Mouse (Mus musculus) liver, postnatal 0 days (tissue): ENCODE measurements around the gene Gng12.

Experiments used
- CTCF ChIP-seq: sonication (generic); IDR thresholded peaks from 2 replicates; pipeline ENCODE4 v1.5.1; 2016; ENCODE audit warnings: antibody characterized with exemption, low read depth
- EP300 ChIP-seq: IDR thresholded peaks from 2 replicates; pipeline ENCODE4 v1.6.1; 2016; ENCODE audit warnings: antibody characterized with exemption, low read depth, mild to moderate bottlenecking

DNA sequence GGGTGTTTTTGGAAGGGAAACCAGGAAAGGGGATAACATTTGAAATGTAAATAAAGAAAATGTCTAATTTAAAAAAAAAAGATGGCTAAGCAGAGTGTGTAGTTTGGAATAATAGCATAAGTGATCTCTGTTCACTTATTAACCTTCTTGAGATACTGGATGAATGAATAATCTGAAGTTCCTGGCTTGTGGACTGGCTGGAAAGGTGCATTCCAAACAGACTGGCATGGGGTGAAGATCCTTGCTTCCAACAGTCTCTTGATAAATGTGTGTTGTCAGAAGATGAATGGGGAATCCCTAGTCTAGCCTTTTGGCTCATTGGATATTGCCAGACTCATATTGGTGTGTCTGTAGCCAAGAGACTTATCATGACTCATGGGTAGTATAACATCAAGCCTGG lies 40.0 kb upstream of the Gng12 start:
- TF ChIP-seq CTCF (no peak), EP300 (no peak)
